Mouse (Mus musculus): ENCODE measurements at regions not wholly inside any gene's neighbourhood (a gene's known extent, or its start where the extent isn't known, plus 50 kb on each side); places are given as distances from the start of the nearest gene placed in this dataset.

DNA sequence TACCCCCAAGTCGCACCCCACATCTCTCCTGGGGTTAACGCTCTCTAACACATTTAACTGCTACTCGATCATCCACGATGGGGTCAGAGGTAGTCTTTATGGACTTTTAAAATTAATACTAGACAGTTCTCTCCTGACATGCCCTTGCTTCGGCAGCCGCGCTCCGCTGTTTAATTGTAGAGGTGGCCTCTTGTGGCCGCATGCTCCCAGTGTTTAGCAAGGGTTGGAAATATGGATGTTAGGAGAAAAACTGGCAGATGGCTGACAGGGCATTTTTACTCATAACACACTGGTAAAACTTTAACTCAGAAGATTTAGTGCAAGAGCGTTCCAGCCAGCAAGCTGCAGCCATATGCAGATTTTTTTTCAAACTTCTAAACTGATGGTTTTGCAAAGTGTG, 242.7 kb downstream of the Tshz3 start:
- no peak for DNase-seq (ENCODE audit: low read depth, low spot score)

DNA sequence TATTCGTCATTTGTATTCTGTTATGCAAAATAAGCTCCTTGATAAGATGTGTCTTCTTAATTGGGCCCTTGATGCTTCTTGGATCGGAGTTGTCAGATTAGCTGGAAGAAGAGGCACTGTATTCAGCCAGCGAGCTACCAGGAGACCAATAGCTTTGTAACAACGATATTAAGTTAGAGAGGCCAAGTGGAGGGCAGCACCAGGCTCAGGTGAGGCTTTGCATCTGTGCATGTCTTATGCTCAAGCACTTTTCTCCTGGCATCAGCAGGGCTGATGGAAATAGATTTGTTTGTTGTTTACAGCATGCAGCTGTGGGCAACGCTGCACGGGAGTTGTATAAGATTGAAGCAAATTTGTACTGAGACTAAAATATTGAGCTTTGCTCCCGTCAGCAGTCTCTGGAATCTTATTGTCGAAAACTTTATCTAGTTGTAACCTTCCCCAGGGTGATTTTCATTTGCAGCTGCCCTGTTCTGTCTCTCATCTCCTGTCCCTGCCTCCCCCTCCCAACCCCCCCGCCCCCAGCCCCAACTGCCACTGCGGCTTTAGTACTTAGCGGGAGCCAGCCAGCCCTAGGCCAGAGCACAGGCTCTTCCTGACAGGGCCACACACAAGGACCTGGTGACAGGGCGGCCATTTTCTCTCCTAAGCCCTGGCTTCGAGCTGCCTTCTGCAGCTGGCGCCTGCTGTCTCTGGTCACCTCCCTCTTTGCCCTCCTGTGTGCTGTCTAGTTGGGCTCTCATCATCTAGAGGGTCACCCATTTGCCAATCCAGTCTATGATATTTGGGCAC, 247.3 kb downstream of the Tshz3 start:
- no peak for DNase-seq (ENCODE audit: low read depth, low spot score)

DNA sequence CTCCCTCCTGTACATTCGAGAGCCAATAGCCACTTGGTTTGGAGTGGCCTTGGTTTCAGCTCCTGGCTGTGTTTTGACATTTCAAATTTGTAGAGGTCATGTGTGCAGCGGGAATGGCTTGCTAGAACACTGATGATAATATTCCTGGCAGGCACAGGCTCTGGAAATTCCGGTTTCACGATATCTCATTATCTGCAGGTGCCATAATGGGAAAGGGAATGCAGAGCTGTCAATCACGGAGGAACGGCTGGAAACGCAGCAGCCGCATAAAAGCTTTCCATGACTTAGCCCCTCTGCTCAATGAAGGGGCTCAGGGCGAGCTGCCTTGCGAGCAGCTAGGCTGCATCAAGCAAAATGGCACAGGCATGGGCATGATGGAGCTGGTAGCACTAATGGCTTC, 251.6 kb downstream of the Tshz3 start:
- DNase-seq (ENCODE audit: low read depth, low spot score) = no peak

DNA sequence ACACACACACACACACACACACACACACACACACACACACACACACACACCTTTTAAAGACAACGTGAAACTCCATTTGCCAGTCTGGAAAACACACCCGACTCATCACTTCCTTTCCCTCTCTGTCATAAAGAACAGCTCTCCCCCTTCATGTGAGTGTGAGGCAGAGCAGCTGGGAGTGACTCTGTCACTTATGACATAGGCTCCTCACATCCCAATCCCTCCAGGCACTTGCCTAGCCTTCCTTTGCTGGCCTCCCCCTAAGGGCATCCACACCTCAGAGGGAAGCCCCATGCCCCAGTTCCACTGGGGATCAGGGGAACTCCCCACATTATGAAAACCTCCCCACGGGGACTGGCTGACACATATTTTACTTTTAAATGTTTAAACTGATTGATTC, 257.5 kb downstream of the Tshz3 start:
- no peak for DNase-seq (ENCODE audit: low read depth, low spot score)

DNA sequence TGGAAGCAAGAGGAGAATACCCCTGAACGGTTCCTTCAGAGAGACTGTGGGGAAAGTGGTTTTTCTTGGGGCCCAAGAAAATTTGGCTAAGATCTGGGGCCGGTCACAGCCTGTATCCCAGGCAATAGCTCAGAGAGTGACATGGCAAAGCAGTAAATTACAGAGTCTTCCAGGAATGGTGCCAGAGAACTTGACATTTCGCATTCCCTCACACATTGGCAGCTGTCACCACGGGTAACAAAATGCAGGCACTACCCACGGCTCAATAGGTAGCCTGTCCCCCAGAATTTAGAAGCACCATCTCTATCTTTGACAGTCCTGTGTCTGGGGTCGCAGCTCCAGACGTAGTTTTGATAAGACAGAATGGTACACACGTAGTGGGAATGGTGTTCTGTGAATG, 260.3 kb downstream of the Tshz3 start:
- no peak for DNase-seq (ENCODE audit: low read depth, low spot score)

DNA sequence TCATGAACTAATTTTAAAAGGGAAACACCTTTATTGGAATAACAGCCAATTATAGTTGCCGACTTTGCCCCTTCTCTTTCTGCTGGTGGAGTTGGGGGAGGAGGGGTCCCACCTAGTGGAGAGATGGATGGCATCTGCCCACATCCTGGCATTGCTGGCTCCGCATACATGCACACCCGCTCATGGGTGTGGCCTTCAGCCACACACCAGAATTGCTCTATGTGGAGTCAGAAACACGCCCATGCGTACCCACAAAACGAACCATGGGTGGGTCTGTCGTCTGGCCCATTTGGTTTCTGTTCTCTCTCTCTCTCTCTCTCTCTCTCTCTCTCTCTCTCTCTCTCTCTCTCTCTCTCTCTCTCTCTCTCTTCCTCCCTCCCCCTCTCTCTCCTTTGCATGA, 273.9 kb downstream of the Tshz3 start:
- no peak for DNase-seq (ENCODE audit: low read depth, low spot score)

DNA sequence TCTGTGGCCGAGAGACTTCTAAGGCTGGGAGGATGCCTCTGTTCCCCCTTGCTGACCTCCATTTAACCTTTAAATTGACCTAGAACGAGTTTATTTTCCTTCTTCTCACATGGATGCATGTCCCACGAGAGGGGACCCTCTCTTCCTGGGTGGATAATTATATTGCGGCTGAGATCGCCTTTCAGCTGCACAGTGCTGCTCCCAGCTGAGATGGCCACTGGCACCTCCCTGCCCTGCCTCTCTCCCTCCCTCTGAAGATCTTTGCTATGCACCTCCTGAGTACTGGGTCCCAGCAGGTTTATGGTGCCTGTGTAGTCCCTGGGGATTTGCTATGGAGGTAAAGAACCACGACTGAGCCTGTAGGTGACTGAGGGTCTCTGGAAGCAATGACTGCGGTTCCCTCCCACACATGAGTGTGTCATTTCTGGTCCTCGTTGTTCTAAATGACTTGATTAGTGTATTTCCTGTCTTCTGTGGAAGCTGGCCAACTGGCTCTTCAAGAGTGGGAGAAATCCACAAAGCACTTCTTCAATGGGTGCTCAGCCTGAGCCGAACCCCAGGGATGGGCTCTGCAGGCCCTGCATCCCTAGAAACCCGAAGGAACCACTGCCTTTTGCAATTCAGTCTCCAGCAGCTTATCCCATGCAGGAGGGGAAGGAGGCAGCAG, 275.9 kb downstream of the Tshz3 start:
- no peak for DNase-seq (ENCODE audit: low read depth, low spot score)

DNA sequence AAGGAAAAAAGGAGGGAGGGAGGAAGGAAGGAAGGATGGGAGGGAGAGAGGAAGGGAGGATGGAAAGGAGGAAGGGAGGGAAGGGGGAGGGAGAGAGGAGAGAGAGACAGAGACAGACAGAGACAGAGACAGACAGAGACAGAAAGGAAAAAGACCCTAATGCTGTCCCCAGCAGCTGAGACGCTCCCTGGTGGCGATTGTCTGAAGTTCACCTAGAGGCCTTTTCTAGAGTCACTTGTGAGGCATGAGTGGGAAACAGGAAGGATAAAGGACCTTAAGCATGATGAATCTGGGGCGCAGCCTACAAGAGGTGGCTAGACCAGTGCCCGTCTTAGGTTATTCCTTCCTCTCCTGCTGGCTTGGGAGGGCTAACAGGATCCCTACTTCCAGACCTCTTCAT, 276.7 kb downstream of the Tshz3 start:
- DNase-seq (ENCODE audit: low read depth, low spot score) = peak; percentile 48

DNA sequence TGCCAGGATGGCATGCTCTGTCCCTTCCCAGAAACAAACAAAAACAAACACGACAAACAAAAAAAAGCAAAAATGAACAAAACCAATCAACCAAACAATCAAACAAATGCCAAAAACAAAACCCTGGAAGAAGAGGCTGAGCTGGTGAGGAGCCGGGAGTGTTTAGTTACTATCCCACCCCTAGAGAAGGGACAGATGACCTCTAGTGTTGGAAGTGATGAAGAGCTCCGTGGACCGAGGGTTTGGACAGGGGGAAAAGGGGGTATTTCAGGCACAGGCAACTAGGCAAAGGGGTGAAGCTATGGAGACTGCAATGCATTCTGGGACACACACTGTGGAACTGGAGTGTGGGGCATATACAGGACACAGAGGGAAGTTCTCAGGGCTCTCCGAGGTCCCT, 277.6 kb downstream of the Tshz3 start:
- DNase-seq (ENCODE audit: low read depth, low spot score) = peak; percentile 30

DNA sequence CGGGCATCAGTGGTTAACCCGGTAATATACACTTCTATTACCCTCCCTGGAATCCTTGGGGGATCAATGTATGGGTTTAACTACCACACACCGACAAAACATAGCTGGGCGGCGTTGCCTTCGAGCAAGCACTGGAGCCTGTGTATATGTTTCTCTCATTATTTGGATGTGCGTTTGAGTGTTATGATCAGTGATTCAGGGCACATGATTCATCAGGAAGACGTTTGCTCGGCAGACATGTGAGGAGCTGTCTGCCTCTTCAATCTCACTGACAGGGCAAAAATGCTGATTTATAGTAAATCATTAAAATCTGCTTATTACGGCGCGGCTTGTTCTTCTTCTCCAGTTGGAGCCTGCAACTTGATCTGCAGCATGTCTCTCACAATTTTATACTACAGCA, 279.9 kb downstream of the Tshz3 start:
- DNase-seq (ENCODE audit: low read depth, low spot score) = no peak

DNA sequence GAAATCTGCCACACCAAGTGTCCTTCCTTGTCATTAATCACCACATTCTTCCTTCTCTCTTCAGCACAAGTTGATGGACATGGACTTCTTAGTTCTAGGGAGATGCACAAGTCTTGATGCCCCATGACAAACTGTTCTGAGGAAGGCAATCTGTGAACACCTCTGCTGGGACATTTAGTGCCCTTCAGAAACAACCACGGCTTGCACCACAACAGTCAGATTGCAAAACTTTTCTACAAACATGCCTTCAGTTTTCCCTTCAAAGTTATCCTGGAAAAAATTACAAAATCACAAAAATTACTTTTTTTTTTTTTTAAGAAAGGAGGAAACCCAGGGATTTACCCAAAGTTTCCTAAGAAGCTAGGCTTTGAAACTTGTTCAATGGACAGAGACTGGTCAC, 291.5 kb downstream of the Tshz3 start:
- DNase-seq (ENCODE audit: low read depth, low spot score) = no peak

DNA sequence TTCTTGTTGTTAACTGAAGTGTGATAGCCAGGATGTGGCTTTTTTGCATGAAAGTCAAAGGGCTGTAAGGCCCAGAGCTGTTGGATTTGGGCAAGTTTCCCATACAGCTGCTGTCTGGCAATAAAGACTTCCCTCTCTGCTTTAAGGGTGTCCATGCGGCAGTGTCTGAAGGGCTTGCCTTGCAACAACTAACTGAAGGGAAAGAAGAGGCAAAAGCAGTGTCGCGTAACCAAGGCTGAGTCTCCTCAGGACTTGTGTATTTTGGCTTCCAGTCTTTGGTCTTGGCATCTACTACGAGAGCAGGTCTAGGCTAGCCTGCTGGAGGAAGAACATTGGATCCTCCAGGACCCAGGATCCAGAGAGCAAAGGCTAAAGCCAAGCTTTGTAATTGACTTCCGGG, 306.7 kb downstream of the Tshz3 start:
- DNase-seq (ENCODE audit: low read depth, low spot score) = no peak

DNA sequence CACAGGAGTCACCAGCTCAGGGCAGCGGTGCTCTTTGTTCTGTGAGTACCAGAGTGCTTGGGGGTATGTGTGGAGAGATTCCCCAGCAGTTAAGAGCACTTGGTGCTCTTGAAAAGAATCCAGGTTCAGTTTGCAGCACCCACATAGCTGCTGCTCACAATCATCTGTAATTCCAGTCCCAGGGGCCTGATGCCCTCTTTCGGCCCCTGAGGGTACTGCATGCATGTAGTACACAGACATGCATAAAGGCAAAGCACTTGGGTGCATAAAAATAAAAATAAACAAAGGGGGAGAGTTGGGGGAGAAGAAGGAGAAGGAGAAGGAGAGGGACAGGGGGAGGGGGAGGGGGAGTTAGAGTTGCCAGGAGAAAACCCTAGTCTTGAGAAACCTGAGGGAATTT, 307.8 kb downstream of the Tshz3 start:
- peak; percentile 45 for DNase-seq (ENCODE audit: low read depth, low spot score)

DNA sequence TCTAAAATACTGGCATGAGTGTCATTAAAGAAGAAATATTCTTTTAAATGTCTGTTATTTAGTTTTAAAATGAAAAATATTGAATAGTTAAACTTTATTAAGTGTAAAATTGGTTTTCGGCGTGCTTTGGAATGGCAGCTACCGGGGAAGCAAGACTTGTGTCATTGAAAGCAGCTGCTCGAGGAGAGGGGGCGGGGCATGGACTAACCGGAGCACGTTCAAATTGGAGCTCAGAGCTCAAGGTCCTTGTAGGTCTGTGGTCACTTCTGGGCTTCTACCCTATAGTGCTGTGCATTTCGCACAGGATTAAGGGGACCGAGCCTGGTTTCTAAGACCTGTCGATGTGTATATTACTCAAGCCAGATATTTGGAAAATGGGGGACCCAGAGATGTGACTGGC, 309.0 kb downstream of the Tshz3 start:
- no peak for DNase-seq (ENCODE audit: low read depth, low spot score)

DNA sequence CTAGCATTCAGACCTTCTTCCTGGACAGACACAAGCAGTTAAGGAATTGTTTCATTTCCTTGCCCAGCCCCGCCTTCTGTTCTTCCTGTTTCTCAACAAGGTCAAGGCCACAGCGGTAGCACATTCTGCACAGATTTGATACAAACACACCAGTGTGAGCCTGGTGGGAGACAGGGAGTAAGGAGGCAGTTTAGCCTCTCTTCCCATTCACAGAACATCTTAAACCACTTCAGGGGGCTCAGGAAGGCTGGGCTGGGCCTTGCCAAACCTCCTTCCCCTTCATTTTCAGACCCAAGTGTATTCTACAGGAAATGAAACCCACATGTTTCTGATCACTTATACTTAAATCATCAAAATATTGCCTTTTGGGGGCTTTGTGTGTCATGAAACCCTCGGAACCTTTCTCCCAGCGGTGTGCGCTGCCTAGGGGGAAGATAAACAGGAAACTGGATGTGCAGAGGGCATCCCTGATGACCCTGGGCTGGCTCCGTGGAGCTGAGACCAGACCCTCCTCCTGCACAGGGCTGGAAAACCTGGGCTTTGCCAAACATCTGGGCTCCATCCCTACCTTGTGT, 313.3 kb downstream of the Tshz3 start:
- DNase-seq (ENCODE audit: low read depth, low spot score) = peak; percentile 9

DNA sequence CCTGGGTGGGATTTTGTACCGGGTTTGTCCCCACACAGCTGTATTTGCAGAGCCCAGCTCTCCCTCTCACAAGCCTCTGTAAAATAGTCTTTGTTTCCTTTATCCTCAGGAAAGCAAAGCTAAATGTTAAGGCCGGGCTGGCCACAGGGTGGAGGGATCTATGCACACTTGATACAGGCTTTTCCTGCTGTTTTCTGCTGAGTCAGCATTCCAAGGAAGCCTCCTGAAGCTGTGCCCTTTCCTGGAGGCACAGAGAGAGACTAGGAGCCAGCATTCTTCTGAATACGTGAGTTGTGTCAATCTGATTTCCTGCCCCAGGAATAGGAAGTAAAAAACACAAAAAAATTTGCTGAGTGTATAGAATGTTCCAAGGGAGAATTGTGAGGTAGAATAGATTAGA, 322.2 kb downstream of the Tshz3 start:
- no peak for DNase-seq (ENCODE audit: low read depth, low spot score)

DNA sequence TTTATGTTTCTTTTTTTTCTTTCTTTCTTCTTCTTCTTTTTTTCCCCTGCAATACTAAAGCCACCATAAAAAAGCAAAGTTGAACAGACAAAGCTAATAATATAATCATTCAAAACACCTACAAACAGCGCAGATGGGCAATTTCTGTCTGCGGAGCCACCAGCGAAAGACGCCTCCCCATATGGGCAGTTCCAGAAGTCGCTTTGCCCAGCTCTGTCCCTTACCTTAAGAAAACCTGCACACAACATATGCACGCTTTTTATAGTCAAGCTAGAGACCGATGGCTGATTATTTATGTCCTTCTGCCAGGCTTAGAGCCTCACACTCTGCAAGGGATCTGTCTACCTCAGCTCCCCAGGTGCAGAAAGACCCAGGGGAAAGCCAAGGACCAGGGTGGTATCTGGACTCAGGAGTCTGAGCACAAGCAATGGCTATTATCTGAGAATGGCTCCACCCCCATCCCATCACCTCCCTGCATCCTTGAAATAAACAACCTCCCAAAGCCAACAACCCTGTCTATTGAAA, 326.6 kb downstream of the Tshz3 start:
- no peak for DNase-seq (ENCODE audit: low read depth, low spot score)

DNA sequence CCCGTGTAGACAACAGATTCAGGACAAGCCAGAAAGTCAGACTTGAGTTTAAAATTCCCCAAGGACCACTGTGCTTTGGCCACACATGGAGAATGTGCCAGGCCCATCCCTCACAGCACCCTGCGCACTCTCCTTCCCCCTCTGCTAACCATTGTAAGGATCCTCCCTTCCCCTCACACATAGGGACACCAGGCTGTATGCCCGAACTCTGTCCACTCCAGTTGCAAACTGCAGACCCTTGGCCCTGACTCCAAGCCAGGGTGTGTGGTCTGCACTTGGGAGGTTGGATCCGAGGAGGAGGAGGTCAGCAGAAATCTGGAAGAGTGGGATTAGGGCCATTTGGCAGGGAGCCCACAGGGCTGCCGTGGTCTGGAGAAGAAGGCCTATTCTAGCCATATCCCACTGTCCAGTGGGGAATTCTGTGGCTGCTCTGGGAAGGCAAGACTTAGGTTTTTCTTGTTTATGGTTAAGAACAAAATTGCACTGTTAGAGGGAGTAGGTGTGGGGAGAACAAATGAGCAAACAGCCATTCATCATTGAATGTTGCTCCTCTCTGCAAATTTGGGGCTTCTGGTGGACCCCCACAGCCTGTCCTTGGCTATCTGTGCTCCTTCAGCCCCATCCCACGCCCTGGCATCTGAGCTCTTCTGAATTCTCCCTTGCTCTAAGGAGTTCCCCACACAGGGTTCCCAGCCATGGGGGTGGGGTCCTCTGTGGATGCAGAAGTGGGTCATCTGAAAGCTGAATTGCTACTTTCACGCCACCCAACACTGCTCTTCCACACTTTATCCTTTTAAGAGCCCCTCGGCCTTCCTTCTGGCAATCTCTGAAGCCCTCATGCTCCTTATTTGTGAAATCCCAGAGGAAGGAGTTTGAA, 366.9 kb downstream of the Tshz3 start:
- no peak for DNase-seq (ENCODE audit: low read depth, low spot score)

DNA sequence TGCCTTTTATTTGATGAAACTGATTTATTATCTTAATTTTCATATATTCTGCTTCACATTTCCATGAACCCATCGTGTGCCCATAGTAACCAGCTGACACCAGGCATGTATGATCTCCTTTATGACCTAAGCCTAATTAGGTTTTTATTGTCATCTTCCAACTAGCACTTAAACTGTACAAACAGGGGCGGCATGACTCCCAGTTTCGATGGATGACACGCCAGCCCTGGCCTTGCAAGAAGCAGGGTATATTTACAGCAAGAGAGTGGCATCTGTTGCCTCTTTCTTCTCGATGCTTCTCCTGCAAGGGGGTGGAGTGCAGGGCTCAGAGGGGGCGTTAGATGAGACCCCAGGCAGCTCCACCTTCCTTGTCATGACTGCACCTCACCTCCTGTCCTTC, 379.8 kb downstream of the Tshz3 start:
- DNase-seq (ENCODE audit: low read depth, low spot score) = no peak

DNA sequence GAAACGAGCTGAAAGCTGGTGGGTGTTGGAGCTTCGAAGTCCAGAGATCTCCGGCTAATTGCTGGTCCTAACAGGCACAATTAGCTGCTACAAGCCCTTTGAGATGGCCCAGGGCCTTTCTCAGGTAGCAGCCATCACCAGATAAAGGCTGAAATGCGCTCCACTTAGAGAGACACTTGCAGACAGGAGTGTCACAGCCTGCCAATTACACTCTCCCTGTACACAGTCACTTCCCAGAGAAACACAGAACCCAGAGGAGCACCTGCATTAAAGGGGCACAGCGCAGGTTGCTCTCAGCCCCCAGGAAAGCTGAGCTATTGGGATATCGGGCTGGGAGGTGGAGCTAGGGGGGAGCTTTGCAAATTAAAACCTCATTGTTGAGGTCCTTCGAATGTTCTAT, 380.2 kb downstream of the Tshz3 start:
- no peak for DNase-seq (ENCODE audit: low read depth, low spot score)

DNA sequence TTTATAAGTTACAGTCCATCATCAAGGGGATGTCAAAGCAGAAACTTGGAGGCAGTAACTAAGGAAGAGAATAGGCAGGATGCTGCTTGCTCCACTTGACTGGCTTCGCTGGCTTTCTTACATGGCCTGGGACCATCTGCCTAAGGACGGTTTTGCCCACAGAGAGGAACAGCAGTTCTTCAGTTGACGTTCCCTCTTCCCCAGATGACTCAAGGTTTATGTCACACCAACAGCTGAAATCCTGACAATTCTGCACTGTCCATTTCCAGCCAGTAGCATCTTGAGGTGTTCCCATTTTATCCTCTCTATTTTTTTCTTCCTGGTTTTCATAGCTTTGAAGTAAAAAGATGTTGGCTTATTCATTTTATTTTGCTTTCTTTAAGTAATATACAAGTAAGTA, 391.8 kb downstream of the Tshz3 start:
- DNase-seq (ENCODE audit: low read depth, low spot score) = no peak

DNA sequence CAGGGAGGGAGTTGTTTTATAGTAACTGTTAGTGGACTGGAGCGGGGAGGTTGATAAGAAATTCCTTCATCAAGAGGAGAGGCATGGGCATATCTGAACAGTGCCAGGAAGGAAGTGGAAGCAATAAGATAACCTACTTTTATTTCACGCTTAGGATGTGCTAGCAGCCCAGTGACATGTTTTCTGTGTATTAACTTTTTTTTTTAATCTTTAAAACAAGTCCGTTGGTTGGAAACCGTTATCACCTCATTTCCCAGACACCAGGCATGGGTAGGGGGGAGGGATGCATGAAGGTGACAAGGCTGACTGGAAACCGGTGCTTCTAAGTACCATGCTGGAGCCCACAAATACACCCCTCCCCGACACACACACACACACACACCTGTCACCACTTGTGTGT, 394.7 kb downstream of the Tshz3 start:
- no peak for DNase-seq (ENCODE audit: low read depth, low spot score)

Measured in ES-CJ7 (cell line).